Mouse (Mus musculus): ENCODE measurements at regions not wholly inside any gene's neighbourhood (a gene's known extent, or its start where the extent isn't known, plus 50 kb on each side); places are given as distances from the start of the nearest gene placed in this dataset.

GRCm38 (mm10) chr3:41307400-41308028, 224.7 kb upstream of the Pgrmc2 start:
- DNase-seq (ENCODE audit: low spot score in 2 of 2), result no peak

GRCm38 (mm10) chr3:41302805-41303204, 220.0 kb upstream of the Pgrmc2 start:
- DNase-seq (ENCODE audit: low spot score in 2 of 2), result no peak

- no peak for DNase-seq (ENCODE audit: low spot score in 2 of 2)
These were observed 215.9 kb upstream of the Pgrmc2 start for GRCm38 (mm10) chr3:41298776-41299175.

- no peak for DNase-seq (ENCODE audit: low spot score in 2 of 2)
These were observed 213.4 kb upstream of the Pgrmc2 start for GRCm38 (mm10) chr3:41296152-41296809.

GRCm38 (mm10) chr3:41295150-41295549, 212.3 kb upstream of the Pgrmc2 start:
- DNase-seq (ENCODE audit: low spot score in 2 of 2), result no peak

- DNase-seq (ENCODE audit: low spot score in 2 of 2), result no peak
These were observed 207.9 kb upstream of the Pgrmc2 start for GRCm38 (mm10) chr3:41290535-41291307.

- DNase-seq (ENCODE audit: low spot score in 2 of 2), result no peak
These were observed 205.9 kb upstream of the Pgrmc2 start for GRCm38 (mm10) chr3:41288735-41289134.

GRCm38 (mm10) chr3:41288066-41288465, 205.2 kb upstream of the Pgrmc2 start:
- DNase-seq (ENCODE audit: low spot score in 2 of 2), result no peak

GRCm38 (mm10) chr3:41285336-41285735, 202.5 kb upstream of the Pgrmc2 start:
- DNase-seq (ENCODE audit: low spot score in 2 of 2), result no peak

- DNase-seq (ENCODE audit: low spot score in 2 of 2), result peak in 1 of 2 experiments; percentile 7
These were observed 202.1 kb upstream of the Pgrmc2 start for GRCm38 (mm10) chr3:41284897-41285296.

- DNase-seq (ENCODE audit: low spot score in 2 of 2), result no peak
These were observed 199.7 kb upstream of the Pgrmc2 start for GRCm38 (mm10) chr3:41282431-41283037.

GRCm38 (mm10) chr3:41276096-41276495, 193.2 kb upstream of the Pgrmc2 start:
- no peak for DNase-seq (ENCODE audit: low spot score in 2 of 2)

- no peak for DNase-seq (ENCODE audit: low spot score in 2 of 2)
These were observed 185.7 kb upstream of the Pgrmc2 start for GRCm38 (mm10) chr3:41268516-41268915.

- DNase-seq (ENCODE audit: low spot score in 2 of 2), result no peak
These were observed 183.4 kb upstream of the Pgrmc2 start for GRCm38 (mm10) chr3:41266216-41266615.

GRCm38 (mm10) chr3:41265399-41265798, 182.6 kb upstream of the Pgrmc2 start:
- DNase-seq (ENCODE audit: low spot score in 2 of 2), result no peak

GRCm38 (mm10) chr3:41258291-41258690, 175.4 kb upstream of the Pgrmc2 start:
- no peak for DNase-seq (ENCODE audit: low spot score in 2 of 2)

GRCm38 (mm10) chr3:41244960-41245359, 162.1 kb upstream of the Pgrmc2 start:
- no peak for DNase-seq (ENCODE audit: low spot score in 2 of 2)

GRCm38 (mm10) chr3:41241856-41242552, 159.2 kb upstream of the Pgrmc2 start:
- no peak for DNase-seq (ENCODE audit: low spot score in 2 of 2)

- DNase-seq (ENCODE audit: low spot score in 2 of 2), result no peak
These were observed 157.0 kb upstream of the Pgrmc2 start for GRCm38 (mm10) chr3:41239801-41240200.

GRCm38 (mm10) chr3:41239246-41239645, 156.4 kb upstream of the Pgrmc2 start:
- no peak for DNase-seq (ENCODE audit: low spot score in 2 of 2)

GRCm38 (mm10) chr3:41238046-41238445, 155.2 kb upstream of the Pgrmc2 start:
- no peak for DNase-seq (ENCODE audit: low spot score in 2 of 2)

GRCm38 (mm10) chr3:41235610-41236009, 152.8 kb upstream of the Pgrmc2 start:
- DNase-seq (ENCODE audit: low spot score in 2 of 2), result no peak

Data from frontal cortex, postnatal 10 days (tissue).